Mouse (Mus musculus): ENCODE data around the gene Nsun2. TPM values are rescaled to one million over a fixed set of nuclear protein-coding genes. Genes with fewer than 3 reads are reported as not detected.

Gene Nsun2
- polyA plus RNA-seq, 1 experiment from 2014 or later, result 150 TPM

DNA sequence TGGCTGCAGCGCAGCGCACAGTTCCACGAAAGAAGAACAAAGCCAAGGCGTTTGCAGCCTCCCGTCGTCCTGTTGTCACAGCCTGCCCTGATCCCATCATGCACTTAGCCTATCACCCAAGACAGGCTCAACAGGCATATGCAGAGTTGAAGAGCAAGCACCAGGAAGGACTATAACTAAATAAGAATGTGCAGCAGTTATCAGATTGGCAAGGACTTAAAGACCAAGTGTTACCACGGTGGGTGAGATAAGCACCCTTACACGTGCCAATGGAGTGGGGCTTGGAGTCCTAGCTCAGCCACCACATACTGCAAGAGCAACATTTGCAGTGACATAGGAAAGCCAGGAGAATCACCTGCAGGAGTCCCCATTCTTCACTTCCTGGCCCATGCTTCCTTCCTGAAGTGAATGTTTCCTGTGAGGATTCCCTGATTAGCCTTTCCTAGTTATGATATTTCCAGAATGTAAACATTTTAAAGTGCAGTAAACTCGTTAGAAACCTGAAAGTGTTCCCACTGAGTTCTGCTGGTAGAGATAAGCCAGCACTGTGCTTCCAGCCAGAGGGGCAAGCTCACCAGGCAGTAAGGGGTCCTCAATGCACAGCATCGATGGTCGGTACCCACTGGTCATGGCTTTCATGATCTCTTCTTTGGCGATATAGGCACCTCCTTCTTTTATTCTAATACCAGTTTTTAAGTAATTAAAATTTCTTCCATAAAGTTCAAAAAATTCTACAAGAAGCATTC lies 27.0 kb upstream of the Nsun2 start:
- no peak for DNase-seq (ENCODE audit: low spot score)
- WGBS, result 88% methylated on average over 12 of the region's 12 CpGs
- H3K9me3 ChIP-seq (replicated peaks), result no peaks in the 10 kb centered on the region
- no peaks in the 10 kb centered on the region for H3K27me3 ChIP-seq (ENCODE audit: low read depth, poor library complexity, severe bottlenecking)
- peaks cover 96% of the 10 kb centered on the region for H3K36me3 ChIP-seq
- no peak overlapping the region for H3K4me3 ChIP-seq
- H3K27ac ChIP-seq (replicated peaks), result no peak overlapping the region
- H3K4me1 ChIP-seq, result no peaks in the 10 kb centered on the region

DNA sequence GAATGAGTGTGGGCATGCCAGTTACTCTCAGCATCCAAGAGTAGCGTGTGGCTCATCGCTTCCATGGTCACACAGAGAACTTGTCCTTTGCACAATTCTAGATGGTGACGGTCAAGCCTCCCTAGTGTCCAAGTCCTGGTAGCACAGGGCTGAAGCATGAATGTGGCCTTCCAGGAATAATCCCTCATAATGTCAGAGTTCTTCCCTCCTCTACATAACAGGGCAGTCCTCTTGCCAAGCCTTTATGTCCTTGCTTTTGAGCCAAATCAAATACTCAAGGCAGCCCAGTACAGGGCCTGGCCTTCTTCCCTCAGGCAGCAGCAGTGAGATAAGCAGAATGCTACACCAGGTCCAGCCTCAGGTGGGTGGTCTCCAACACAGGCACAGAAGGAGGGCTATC lies 25.9 kb upstream of the Nsun2 start:
- H3K36me3 ChIP-seq, result peaks cover 96% of the 10 kb centered on the region

DNA sequence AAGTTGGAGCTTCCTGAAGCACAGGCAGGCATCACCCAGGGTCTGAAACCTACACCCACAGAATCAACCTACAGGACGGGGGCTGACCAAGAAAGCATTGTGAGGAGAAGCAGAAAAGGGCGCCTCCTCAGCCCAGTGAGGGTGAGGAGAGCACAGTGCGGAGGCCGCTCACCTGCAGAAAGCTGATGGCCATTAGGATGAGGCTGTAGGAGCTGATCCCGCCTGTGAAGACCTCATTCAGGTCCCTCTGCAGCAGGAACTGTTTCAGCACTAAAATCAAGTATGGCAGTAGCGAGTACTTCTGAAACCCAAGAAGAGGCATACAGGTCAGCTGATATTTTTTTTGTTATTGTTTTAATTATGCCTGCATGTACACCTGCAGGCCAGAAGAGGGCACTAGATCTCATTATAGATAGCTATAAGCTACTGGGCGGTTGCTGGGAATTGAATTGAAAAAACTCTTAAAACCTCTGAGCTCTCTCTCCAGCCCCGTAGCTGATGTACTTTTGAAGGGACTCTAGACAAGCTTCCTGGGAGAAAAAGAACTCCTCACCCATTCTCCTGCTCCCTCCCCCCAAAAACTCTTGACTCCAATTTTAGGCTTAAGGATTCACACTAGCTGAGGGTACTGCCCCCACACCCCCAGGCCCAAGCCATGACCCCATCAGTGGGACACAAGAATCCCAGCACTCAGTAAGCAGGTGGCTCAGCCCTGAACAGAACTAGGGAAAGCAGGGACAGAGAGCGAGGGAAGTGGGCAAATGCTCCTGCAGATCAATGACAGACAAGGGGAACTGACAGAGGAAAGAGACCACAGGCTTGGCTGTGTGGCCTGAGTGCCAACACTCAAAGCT lies 23.9 kb upstream of the Nsun2 start:
- 66% methylated on average over 9 of the region's 9 CpGs for WGBS
- peaks cover 87% of the 10 kb centered on the region for H3K36me3 ChIP-seq

More for the DNA sequence above, 25.9 kb upstream of the Nsun2 start:
- Histone ChIP-seq H3K4me3 (no peak overlapping the region), H3K4me1 (no peaks in the 10 kb centered on the region), H3K27ac (replicated peaks) (no peak overlapping the region), H3K27me3 (ENCODE audit: low read depth, poor library complexity, severe bottlenecking) (no peaks in the 10 kb centered on the region), H3K9me3 (replicated peaks) (no peaks in the 10 kb centered on the region)
- no peak for DNase-seq (ENCODE audit: low spot score)
- 97% methylated on average over 3 of the region's 3 CpGs for WGBS

DNA sequence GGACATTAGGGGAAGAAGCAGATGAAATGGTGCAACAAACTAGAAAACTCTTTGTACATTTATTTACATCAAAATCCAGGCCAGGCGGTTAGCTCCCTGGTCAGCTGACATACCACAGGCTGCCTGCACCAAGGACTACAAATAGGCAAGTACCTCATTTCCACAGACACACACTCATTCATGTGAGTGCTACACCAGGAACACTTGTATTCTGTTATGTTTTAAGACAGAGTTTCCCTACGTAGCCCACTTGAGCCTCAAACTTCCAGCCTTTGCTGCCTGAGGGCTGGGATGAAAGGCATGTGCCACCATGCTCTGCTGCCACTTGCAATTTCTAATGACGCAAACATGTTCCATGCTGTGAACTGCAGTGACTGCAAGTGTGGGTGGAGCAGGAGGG lies 18.5 kb upstream of the Nsun2 start:
- Histone ChIP-seq H3K27ac (replicated peaks) (no peak overlapping the region), H3K36me3 (peaks cover 48% of the 10 kb centered on the region), H3K4me1 (peaks cover 3% of the 10 kb centered on the region; the same call in 1 of the 2 replicates), H3K4me3 (no peak overlapping the region), H3K27me3 (ENCODE audit: low read depth, poor library complexity, severe bottlenecking) (no peaks in the 10 kb centered on the region), H3K9me3 (replicated peaks) (no peaks in the 10 kb centered on the region)
- no peak for DNase-seq (ENCODE audit: low spot score)
- 97% methylated on average over 3 of the region's 3 CpGs for WGBS

More for the DNA sequence above, 23.9 kb upstream of the Nsun2 start:
- Histone ChIP-seq H3K27me3 (ENCODE audit: low read depth, poor library complexity, severe bottlenecking) (no peaks in the 10 kb centered on the region), H3K4me3 (no peak overlapping the region), H3K27ac (replicated peaks) (no peak overlapping the region), H3K9me3 (replicated peaks) (no peaks in the 10 kb centered on the region), H3K4me1 (no peaks in the 10 kb centered on the region)
- DNase-seq (ENCODE audit: low spot score), result no peak

DNA sequence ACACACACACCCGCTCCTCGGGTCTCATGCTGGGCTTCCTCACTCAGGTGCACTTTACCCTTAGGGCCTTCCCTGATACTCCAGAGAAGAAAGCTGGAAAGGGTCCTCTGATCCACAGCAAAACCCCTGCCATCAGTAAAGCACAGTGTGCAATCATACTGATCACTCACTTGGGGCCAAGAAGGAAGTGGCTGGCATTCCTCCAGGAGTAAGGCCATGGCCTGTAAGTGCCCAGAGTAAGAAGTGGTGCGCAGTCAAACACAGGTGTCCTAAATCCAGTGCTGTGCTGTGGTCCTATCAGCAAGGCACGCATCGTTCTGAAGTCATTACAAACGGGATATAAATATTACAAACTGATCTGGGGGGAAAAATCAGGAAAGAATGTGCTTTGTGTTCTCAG lies 16.1 kb upstream of the Nsun2 start:
- Histone ChIP-seq H3K27me3 (ENCODE audit: low read depth, poor library complexity, severe bottlenecking) (no peaks in the 10 kb centered on the region), H3K27ac (replicated peaks) (no peak overlapping the region), H3K9me3 (replicated peaks) (no peaks in the 10 kb centered on the region), H3K4me3 (no peak overlapping the region), H3K36me3 (peaks cover 27% of the 10 kb centered on the region), H3K4me1 (peaks cover 22% of the 10 kb centered on the region)
- 92% methylated on average over 6 of the region's 6 CpGs for WGBS
- DNase-seq (ENCODE audit: low spot score), result no peak

DNA sequence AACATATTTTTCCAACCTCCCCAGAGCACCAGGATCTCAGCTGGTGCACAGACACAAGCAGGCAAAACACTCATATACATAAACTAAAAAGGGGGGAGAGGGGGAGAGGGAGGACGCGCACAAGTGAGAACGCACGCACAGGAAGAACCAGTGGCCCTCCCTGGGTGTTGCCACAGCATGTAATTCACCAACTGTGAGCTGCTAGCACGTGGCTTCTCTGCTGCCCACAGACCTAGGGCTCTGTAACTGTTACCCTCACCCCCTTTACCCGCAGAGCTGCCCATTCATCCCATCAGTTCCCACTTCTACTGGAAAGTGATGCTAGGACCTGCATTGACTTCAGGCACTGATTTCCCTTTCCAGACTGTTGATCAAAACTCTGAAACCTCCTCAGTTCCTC lies 14.4 kb upstream of the Nsun2 start:
- DNase-seq (ENCODE audit: low spot score), result no peak
- Histone ChIP-seq H3K36me3 (peaks cover 15% of the 10 kb centered on the region), H3K27me3 (ENCODE audit: low read depth, poor library complexity, severe bottlenecking) (no peaks in the 10 kb centered on the region), H3K27ac (replicated peaks) (no peak overlapping the region), H3K4me3 (no peak overlapping the region), H3K4me1 (peaks cover 36% of the 10 kb centered on the region), H3K9me3 (replicated peaks) (no peaks in the 10 kb centered on the region)
- WGBS, result 84% methylated on average over 6 of the region's 6 CpGs

DNA sequence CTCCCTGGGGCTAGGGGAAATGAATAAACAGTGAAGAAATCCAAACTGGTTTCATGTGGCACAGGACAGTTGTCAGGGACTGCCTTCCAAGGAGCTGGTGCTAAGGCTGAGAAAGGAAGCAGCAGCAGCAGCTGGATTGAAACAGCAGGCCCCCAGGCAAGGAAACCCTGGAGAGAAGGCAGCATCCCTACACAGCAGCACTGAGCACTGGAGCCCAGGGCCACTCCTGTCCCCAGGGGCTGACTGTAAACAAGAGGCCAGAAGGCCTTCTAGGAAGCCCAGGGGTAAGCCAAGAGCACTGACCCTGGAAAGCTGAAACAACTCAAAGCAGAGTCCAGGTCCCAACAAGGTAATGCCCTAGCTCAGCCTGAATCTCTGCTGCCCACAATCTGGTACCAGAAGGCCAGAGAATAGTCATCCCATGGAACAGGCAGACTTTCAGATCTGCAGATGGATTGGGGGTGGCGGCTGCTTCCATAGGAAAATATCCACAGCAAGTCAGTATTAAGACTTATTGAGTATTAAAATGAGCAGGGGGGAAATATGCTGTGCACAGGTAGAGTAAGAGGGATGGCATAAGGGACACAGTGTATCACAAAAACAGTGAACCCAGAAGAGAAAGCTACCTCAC lies 11.3 kb upstream of the Nsun2 start:
- H3K4me1 ChIP-seq, result peaks cover 65% of the 10 kb centered on the region
- H3K27me3 ChIP-seq (ENCODE audit: low read depth, poor library complexity, severe bottlenecking), result no peaks in the 10 kb centered on the region
- DNase-seq (ENCODE audit: low spot score), result no peak
- no peaks in the 10 kb centered on the region for H3K36me3 ChIP-seq
- H3K27ac ChIP-seq (replicated peaks), result no peak overlapping the region
- WGBS, result 88% methylated on average over 1 of the region's 1 CpGs
- H3K9me3 ChIP-seq (replicated peaks), result no peaks in the 10 kb centered on the region
- no peak overlapping the region for H3K4me3 ChIP-seq

DNA sequence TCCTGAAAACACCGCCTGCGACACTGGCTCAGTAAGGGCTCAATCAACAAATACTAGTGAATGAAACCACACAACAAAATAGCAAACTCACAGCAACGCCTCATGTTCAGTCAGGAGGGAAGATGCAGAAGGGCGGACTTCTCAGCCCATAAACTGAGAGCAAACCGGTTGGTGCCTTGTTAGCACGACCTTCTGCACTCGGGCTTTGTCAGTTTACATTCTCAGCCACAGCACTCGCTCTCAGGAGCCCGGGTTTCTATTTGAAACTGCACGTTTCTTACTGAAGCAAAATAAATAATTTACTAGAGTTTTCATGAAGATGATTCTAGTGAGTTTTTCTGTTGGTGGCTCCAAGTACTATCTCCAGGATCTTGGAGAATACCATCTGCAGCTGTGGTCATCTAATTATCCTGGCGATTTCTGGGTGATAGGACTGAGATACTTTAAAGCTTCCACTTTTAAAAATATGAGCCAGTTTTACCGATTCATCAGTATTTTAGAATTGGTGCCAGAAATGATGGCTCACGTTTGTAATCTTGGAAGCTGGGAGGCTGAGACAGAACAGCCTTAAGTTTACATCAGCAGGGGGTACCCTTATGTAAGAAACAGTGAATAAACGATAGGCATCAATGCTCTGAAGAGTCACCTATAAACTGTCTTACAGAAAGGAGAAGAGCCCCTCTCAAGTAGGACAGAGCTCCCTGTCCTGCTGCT lies 9.9 kb upstream of the Nsun2 start:
- no peak overlapping the region for H3K4me3 ChIP-seq
- DNase-seq (ENCODE audit: low spot score), result no peak
- WGBS, result 74% methylated on average over 14 of the region's 14 CpGs
- H3K36me3 ChIP-seq, result peaks cover 3% of the 10 kb centered on the region; the same call in 1 of the 2 replicates
- H3K4me1 ChIP-seq, result peaks cover 78% of the 10 kb centered on the region
- no peaks in the 10 kb centered on the region for H3K27me3 ChIP-seq (ENCODE audit: low read depth, poor library complexity, severe bottlenecking)
- no peak overlapping the region for H3K27ac ChIP-seq (replicated peaks)
- H3K9me3 ChIP-seq (replicated peaks), result no peaks in the 10 kb centered on the region

DNA sequence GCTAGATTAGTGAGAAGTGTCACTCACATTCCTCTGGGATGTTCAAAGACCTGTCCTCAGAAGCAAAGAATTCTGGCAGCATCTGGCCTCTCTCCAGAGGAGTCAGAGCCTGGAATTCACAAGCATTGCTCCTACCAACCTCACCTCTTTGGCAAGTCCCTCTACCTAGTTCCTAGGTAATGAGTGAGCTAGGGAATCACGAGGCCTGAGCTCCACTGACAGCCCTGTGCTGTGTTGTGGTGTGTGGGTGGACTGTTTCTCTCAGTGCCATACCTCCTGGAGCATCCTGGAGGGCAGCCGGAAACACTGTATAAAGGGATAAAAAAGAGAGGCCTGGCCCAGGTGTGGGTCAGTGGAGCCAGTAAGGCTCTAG lies 9.4 kb upstream of the Nsun2 start:
- no peak for DNase-seq (ENCODE audit: low spot score)
- Histone ChIP-seq H3K9me3 (replicated peaks) (no peaks in the 10 kb centered on the region), H3K27ac (replicated peaks) (no peak overlapping the region), H3K36me3 (peaks cover 9% of the 10 kb centered on the region), H3K4me1 (peaks cover 81% of the 10 kb centered on the region), H3K27me3 (ENCODE audit: low read depth, poor library complexity, severe bottlenecking) (no peaks in the 10 kb centered on the region), H3K4me3 (no peak overlapping the region)
- 83% methylated on average over 2 of the region's 2 CpGs for WGBS

DNA sequence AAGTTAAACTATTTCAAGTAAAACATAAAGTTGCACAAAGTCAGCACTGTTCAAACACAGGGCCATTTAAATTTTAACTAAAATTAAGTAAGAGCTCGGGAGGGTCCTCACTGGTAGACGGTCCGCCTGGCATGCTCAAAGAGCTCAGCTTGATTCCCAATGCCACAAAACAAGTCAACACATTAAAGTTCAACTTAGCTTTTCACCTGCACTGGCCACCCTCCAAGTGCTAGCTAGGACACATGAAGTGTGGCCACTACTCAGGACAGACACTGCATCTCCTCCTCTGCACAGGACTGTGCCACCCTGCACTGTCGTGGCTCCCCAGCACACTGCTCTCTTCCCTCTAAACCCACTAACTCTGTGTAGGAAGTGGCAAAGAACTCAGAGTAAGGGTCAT lies 7.7 kb upstream of the Nsun2 start:
- Histone ChIP-seq H3K27me3 (ENCODE audit: low read depth, poor library complexity, severe bottlenecking) (no peaks in the 10 kb centered on the region), H3K4me1 (peaks cover 86% of the 10 kb centered on the region), H3K9me3 (replicated peaks) (no peaks in the 10 kb centered on the region), H3K27ac (replicated peaks) (no peak overlapping the region), H3K36me3 (peaks cover 26% of the 10 kb centered on the region), H3K4me3 (no peak overlapping the region)
- 79% methylated on average over 4 of the region's 4 CpGs for WGBS
- no peak for DNase-seq (ENCODE audit: low spot score)

DNA sequence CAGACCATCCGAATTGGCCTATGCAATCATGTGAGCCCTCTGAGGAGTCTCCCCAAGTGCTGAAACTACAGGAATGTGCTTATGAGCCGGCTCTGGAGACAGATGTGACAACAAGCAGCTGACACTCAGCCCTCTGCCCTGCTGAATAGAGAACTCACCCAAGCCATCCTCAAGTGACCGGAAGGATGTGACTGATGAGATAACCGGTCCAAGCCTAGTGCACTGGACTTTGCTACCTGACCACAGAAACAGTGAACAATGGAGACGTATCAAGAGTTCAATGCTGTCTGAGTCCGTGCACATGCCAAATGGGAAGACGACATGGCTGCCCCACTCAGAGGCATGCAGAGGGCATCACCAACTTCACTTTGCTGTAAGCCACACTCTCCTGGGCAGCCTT lies 5.0 kb upstream of the Nsun2 start:
- Histone ChIP-seq H3K4me3 (no peak overlapping the region), H3K27ac (replicated peaks) (no peak overlapping the region), H3K36me3 (peaks cover 30% of the 10 kb centered on the region), H3K4me1 (peaks cover 82% of the 10 kb centered on the region), H3K9me3 (replicated peaks) (no peaks in the 10 kb centered on the region), H3K27me3 (ENCODE audit: low read depth, poor library complexity, severe bottlenecking) (no peaks in the 10 kb centered on the region)
- 85% methylated on average over 7 of the region's 7 CpGs for WGBS
- DNase-seq (ENCODE audit: low spot score), result no peak

DNA sequence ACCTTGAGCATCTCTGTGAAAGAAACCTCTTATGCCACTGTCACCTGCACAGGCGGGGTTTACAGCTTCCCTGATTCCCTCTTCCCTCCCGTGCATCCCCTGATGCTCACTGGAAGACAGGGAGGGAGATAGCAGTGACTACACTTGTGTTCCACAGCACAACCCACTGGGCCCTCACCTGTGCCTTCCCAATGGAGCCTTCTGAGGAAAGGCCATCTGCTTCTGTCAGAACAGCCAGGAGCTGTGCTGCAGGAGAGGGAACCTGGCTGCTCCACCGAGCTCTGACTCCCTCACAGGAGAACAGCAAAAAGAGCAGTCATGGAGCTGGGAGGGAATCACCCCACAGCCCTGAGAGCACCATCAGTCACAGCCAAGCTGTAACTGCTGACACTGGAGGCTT lies 3.4 kb upstream of the Nsun2 start:
- DNase-seq (ENCODE audit: low spot score), result no peak
- no peaks in the 10 kb centered on the region for H3K27me3 ChIP-seq (ENCODE audit: low read depth, poor library complexity, severe bottlenecking)
- H3K4me3 ChIP-seq, result peak overlapping the region; percentile 98; the same call in 1 of the 2 replicates
- WGBS, result 93% methylated on average over 3 of the region's 3 CpGs
- no peaks in the 10 kb centered on the region for H3K9me3 ChIP-seq (replicated peaks)
- peaks cover 74% of the 10 kb centered on the region for H3K4me1 ChIP-seq
- no peak overlapping the region for H3K27ac ChIP-seq (replicated peaks)
- peaks cover 30% of the 10 kb centered on the region for H3K36me3 ChIP-seq

Measured in midbrain, embryonic 10.5 days (tissue).